Mouse (Mus musculus) small intestine, adult 2 months (tissue): ENCODE measurements around the gene Inhbe.

ENCODE experiments used
- CTCF ChIP-seq: fragments of 200-500 bp; IDR thresholded peaks from 2 replicates; pipeline ENCODE4 v1.5.1; 2012; ENCODE audit warnings: low read depth, mild to moderate bottlenecking, control low read depth, inconsistent platforms, low read length, moderate library complexity, mixed read lengths; ENCODE audit not compliant: insufficient replicate concordance, insufficient read length; ENCODE audit errors: extremely low read depth
- POLR2A ChIP-seq: fragments of 200-500 bp; IDR thresholded peaks from 2 replicates; pipeline ENCODE4 v1.6.1; 2012; ENCODE audit warnings: low read depth, mild to moderate bottlenecking, control low read depth, inconsistent platforms, low read length, moderate library complexity

- TF ChIP-seq CTCF (no peak), POLR2A (no peak)
These were observed 16.6 kb downstream of the Inhbe start for GRCm38 (mm10) chr10:127337536-127338099.
